Mouse (Mus musculus) left cerebral cortex, adult 9 months (tissue): Measurements from ENCODE around the gene Mical3.
A peak's percentile ranks its signal among the peaks of the same experiment; 100 is the strongest.

Source experiments
- DNase-seq, 2 experiments: peaks; one replicate each; pipeline ENCODE4 v3.0.0; 2022; ENCODE audit warnings: low spot score in 2 of 2

Mical3 gene

DNA sequence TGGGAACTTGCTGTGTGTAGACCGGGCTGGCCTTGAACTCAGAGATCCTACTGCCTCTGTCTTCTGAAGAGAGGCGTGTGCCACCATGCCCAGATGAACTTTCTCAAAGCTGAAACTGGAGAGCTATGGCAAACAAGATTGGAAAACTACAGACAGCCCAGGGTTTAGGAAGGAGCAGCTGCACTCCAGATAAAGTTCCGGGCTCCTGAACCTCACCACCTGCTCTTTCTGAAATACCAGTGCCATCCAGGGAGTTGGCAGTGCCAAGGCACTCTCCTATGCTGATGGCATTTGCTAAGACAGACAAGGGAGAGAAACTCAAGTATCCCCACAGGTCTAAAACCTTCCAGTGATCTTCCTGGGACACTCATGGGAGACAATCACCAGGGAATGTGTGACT is 166.6 kb downstream of the Mical3 start:
- DNase-seq: no peak

DNA sequence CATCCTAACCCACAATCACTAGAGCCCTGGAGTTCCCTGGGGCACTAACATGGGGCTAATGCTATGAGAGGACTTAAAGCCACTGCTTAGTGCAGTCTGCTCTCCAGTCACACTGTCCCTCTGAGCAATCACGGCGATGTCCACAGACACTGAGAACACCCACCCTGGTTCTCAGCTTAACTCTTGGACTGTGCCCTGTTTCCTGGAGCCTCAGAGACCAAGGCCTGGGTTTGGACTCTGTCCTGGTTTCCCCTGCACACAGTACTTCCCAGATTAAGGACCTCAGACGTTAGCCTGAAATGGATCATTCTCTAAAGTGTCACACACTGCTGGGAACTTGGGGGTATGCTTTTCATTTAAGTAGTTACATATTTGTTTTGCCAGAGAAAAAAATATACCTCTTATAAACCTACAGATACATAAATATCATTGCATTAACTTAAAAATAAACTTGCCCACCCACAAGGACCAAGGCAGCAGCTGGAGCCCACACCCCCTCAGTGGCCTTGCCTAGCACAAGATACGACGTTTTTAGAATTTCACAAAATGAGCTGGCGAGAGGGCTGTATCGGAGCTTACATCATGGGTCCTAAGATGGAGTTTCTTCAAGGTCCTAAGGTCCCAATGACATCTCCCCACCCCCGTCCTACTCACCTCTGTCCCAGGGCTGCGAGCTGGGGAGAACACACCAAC is 170.3 kb downstream of the Mical3 start:
- DNase-seq: no peak

DNA sequence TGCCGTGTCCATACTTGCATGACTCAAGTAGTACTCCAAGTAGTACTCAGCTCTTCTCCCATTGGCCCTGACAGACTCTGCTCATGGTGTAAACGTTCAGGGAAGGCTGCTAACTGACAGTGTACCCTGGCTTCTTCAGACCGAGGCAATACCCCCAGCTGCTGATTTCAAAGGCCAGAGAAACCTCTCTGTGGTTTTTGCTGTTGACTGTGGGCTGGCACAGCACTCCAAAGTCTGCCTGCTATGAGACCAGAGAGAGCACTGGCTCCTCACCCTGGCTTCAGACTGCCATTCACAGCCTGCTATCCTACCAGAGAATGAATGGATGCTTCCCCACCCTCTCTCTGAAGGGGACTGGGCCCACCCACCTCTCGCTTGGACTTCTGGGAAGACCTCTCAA is 173.5 kb downstream of the Mical3 start:
- DNase-seq: no peak

DNA sequence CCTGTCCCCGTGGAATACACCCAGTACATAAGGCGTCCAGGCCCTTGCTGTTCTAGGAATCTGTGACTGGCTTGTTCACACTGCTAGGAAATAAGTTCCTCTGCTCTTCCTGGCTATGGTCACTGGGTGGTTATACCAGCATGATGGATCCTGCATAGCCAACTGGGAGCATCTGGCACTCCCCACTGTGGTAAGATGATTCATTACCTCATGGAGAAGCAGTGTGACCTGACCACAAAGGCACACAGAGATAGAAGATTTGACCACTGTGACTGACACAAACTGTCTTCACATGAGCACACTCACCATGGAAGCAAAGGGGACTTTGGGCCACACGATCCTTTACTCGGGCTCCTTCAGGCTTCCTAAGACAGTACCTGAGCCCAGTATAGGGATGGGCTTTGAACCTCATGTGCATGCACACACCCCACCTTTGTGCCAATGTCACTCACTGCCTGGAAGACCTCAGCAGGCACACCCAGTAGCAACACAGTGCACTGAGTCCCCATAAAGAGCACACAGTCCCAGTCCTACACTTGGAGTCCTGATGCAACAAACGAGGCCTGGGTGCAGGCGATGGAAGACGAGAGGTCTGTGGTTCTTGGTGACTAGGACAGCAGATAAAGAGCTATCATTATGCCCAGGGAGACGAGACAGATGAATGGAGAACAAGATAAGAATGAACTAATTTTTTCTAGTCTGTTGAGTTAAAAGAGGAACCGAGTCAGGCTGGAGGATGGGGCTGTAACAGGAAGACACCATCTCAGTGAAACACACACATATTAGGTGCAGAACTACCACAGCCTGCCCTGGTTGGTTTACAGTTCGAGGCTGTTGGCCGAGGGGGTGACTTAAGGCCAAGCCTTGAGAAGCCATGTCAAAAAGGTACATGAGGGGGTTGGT is 174.3 kb downstream of the Mical3 start:
- DNase-seq: no peak

DNA sequence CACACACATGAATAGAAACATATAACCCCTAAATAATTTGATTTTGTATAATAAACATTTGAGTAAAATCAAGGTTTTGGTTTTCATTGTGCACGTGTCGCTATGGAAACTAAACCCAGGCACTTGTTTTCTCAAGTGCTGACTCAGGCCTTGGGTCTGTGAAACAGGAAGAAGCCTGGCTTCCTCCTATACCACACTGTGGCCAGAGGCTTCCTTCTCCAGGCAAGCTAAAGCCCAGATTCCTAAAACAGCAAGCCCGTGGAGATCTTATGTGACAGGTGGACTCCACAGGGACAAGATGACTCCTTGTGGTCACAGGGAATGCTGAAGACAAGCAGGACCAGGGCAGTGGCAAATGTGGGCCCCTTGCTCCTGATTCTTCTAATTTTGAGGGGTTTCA is 175.6 kb downstream of the Mical3 start:
- DNase-seq: no peak

DNA sequence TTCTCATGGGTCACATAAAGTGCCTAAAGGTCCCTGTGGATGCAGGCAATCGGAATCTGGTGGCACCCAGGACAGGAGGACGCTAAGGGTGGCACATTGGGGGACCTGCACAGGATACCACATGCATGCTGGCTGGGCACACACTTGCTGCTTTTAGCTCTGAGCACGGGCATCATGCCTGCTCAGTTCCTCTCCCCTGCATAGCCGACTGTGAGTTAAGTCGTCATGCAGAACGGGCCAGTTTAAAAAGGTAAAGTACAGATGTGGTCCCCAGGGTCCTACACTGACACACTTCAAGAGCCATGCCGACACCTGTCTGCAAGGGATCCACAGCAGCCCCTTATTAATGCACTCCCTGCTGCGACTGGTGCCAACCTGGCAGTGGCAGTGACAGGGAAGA is 176.6 kb downstream of the Mical3 start:
- DNase-seq: no peak

DNA sequence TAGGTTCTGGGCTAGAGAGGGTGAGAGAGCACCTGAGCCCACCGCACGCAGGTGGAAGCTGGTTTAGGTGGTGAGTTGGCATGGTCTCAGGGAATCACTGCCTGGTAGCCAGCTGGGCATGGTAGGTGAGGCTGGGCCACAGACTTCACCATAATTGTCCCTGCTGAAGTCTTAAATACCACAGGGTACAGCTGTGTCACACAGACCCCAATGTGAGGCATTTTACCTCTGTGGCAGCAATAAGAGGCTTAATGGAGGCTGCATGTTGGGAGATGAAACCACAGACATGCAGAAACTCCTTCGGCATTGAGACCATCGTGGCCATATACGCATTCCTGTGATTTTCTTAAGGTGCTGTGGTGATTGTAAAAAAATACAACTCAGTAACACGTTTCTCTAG is 178.3 kb downstream of the Mical3 start:
- DNase-seq: no peak

DNA sequence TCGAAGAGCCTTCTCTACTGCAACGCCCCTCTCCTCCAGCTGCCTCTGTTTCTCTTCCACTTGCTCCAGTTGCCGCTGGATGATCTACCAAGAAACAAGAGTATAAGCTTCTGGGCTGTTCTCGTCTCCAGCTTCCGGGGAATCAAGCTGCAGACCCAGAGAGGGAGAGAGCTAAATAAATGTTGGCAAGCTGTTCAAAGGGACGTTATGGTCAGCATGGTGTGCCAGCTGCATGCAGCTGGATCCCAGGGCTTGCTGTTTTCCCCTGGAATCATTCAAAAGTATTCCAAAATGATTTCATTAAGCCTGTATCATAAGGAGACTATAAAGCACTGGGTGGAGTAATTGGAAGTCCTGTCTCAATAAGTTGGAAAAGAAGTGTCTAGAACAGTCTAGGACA is 179.5 kb downstream of the Mical3 start:
- no peak for DNase-seq

DNA sequence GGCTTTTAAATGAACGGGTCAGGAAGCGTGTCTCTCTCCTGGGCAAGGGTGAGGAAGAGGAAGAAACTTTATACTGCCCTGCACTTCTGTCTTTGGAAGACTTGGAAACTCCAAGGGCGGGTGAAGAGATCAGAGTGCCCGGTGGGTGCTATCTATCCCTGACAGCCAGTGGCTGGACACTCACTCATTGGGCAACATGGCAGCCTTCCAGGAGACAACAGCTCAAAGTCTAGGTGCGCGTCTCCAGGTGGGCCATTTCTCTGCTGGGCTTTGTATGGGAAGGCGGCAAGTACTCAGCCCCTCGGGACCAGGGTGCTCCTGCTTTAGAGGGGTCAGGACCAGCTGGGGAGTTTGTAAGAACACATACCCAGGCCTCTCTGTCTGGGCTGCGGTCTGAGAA is 185.3 kb downstream of the Mical3 start:
- DNase-seq: no peak

DNA sequence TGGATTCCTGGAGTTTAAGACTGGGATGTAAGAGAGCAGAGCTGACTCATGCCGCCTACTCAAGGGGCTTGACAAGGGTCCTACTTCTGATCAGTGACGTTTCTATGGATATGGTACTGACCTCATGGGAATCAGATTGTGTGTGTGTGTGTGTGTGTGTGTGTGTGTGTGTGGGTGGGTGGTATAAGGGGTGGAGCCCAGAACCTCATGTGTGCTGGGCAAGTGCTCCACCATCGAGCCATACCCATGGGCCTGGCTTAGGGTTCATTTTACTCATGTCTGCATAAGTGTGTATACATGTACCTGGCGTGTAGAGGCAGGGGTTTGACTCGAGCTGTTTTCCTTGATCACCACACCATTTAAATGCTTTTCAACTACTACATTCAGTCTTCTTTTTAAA is 186.8 kb downstream of the Mical3 start:
- DNase-seq: no peak

DNA sequence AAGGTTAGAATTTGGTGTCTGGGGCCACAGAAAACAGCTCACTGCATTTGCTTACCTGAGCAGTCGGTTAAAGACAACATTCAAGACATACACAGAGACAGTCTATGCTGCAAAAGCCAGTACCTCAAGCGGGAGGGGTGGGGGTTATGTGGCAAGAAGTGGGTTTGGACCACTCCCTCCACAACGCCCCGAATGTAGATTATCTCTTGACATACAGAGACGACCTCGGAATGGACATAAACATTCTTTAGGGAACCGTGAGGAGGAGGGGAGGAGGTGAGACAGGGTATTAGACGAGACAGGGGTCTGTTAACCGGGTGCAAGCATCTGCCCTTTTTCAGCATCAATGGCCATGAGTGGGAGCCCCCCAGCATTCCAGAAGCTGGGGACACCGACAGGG is 187.2 kb downstream of the Mical3 start:
- DNase-seq: no peak

DNA sequence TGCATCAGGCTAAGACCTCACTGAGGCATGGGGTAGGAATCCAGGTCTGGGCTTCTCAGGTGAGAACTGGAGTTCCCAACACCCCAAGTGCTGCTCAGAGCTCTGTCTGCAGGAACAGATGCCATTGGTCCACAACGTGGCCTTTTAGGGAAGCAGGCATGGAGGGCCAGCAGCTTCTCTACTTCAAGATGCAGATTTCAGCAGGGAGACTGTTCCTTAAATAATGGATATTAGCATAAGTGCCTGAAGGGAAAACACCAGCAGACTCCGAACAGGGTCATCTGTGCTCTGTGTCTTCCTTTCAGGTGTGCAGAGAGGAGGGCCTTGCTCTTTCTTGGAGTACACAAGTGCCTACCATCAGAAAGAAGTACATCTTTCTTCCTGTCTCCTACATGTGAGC is 187.7 kb downstream of the Mical3 start:
- no peak for DNase-seq

DNA sequence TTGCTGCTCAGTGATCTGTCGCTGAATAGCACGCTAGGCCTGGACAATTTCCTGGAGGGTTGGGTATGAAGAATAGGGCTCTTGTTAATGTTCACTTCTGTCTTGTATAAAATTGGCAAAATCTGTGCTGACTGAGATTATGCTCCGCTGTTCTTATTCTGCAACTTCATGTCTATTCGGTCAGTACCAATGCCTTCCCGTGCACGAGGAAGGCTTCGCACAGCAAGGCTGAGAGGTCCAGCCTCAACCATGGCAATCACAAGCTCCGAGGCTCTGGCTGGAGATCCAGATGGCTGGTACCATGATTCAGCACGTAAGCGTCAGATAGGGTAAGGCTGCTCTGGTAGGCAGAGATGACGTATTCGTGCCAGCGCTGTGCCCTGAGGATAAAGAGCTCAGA is 189.2 kb downstream of the Mical3 start:
- peak in 1 of 2 experiments; percentile 38 for DNase-seq

DNA sequence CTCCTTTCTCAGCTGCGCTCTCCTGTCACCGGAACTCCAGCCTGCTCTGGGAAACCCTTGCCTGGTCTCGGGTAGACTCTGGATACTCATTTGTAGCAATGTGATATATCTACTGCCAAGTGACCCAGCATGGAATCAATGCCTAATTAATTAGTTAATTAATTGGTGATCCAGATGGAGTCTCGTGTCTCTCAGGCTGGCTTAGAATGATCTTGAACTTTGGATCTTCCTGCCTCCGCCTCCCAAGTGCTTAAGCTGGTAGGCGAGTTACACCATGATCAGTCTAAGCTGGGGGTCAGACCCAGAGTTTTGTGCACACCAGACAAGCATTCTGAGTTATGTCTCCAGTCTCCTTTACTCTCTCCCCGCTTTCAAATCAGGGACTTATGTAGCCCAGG is 189.7 kb downstream of the Mical3 start:
- DNase-seq: no peak

DNA sequence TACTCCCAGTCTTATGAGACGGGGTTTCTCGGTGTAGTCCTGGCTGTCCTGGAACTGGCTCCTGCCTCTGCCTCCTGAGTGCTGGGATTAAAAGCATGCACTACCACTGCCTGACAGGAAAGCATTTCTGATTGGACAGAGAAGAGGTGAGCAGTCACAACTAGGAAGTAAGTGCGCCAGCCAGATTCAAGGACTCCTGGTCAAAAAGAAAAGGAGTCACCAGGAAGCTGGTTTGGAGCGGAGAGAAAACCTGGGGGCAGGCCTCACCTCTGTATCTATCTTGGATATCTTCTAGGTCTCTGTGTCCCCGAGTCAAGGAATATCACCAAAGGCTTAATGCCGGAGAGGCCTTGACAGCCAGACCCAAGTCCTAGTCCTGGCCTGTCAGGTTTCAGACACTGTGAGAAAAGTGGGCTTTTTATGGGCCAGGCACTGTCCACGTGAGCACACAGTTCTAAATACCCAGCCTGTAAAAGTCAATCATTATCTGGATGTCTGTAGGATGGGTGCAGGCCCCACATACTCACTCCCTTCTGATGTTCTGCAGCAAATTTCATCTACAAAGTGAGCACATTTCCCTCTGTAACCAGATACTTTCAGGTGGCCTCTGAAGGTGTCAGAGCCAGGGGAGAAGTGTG is 190.2 kb downstream of the Mical3 start:
- DNase-seq: no peak

DNA sequence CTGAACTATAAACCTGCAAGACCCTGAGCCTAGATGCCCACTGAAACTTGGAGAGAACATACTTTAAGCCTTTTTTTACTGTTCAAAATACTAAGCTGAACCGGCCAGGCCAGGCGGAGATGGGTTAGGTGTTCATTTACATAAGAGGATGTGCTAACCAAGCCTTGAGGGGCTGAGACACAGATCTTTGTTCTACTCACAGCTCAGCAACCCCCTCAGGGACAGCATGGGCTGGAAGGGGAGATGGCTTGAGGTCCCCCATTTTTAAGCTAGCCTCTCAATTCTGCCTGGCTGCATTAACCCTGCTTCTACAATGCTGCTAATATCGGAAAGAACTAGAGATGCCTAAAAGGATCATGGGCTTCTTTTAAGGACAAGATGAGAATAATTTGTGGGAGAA is 191.0 kb downstream of the Mical3 start:
- DNase-seq: no peak

DNA sequence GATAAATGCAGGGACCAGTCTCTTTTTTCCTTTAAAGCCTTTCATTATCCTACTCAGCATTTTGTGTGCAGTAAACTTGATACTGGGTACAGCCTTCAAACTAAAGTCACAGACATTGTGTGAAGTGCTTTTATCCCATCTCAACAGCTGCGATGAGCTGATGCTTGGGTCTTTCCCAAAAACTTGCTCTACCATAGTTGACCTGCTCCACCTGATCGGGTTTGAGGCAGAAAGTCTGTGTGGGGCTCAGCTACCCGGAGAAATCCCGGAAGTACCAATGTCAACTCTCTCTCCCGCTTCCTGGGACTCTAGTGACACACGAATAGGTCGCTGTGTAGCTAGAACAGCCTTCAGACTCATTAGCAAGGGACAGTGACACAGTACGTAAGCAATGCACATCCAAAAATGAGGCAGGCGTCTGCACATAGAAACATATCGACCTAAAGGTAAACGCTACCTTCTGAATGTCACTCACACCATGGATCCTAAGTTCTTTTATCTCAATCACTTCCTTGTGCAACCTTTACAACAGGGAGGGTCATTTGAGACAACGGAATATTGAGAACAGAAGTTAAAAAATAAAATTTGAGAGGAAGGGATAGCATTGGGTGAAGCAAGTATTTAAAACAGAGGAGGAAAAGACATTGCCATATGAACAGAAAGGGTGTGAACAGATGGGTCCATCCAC is 191.9 kb downstream of the Mical3 start:
- DNase-seq: no peak

DNA sequence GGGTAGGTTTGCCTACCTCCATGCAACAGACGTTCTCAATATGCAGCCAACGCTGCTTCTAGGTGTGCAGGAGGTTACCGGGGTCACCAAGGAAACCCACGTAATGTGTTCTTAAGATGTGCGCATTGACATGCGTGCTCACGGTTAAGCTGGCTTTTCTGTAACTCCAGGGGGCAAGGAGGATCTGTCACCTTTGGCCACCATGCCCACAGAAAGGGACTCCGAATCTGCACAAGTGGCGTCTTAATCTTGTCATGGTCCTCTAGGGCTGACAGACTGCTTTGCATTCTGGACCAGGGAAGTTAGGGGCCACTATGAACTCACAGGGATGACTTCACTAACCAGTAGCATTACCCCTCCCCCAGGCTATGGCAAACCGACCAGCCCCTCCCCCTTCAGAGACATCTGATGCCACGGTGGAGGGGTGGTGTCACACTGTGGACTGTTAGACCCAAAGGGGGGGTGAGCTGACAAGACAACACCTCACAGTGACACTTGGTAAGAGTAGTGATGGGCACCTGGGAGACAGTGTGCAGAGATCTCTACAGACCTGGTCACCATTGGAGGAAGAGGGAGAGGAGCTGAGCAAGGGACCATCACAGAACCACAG is 192.7 kb downstream of the Mical3 start:
- DNase-seq: no peak

DNA sequence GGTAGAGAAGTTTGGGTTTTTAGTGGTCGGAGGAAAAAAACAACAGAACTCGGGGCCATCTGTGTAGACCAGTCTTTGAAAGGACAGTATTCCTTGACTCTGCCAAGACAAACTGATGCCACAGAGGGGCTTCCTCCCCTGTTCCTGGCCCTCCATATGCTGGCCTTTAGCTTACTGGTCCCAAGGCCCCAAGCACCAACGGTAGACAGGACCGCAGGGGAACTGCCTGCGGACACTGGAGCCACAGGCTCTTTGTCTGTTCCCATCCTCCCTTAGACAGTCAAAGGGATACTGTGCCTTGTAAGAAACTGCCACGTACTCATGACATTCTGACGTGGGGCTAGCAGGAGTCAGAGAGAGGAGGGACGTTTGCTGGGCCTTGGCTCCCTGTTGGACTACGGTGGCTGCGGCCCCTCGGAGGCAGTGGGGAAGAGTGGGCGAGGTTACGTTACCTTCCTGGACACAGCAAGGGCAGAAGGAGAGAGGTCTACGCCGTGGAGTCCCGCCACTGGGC is 193.6 kb downstream of the Mical3 start:
- no peak for DNase-seq

DNA sequence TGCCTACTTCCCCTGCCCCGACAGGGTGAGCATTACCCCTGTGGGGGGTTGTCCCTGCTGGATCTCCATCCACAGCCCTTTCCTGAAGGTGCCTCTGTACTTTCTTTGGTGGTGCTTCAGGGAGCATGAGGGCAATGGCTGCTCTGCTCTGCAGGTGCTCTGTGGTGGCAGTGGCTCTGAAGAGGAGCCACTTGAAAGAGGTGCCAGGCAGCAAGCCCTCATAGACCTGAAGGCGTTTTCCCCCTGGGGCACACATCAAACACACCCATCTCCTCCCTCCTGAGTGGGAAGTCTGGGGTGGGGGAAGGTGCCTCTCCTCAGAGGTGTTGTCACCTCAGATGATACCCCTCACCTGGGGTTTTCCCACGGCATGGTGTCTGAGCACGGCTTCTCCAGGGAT is 196.6 kb downstream of the Mical3 start:
- DNase-seq: no peak

DNA sequence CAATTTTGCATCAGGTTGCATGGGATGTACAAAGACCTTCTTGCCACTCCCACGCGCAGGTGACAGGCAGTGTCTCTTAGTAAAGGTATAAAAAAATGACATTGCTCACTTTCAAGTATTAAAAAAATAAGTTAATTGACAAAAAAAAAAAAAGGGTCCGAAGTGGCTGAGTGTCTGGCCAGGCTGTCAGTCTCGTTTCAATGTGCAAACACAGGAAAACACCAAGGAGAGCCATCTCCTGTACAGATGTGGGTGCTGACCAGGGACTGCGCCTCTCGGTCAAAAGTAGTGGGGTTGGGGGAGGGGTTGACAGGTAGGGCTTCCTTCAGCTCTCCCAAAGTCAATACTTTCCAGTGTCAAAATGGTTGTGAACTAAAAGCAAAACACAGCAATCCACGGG is 197.1 kb downstream of the Mical3 start:
- DNase-seq: no peak

DNA sequence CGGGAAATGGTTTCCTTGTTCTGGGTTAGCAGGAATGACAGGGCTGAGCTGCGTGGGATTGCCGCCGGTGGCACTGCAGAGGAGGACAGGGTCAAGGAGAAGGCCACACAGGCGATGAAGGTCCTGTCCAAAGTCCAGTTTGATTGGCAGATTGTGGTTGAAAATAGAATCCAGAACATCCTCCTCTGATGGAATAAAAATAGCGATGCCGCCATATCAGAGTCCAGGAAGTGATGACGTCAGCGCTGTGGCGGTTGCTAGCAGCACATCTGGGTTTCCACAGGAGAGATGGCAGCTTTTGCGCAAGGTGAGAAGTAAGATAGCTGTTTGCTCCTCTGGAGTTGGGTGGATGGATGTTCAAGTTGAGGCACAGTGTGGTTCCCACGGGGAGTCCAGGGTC is 198.2 kb downstream of the Mical3 start:
- DNase-seq: no peak
